Mouse (Mus musculus): Measurements from ENCODE around the gene Dhrs2.
A peak's percentile ranks its signal among the peaks of the same experiment; 100 is the strongest.

Gene Dhrs2

GRCm38 (mm10) chr14:55255443-55255842 lies 33.6 kb downstream of the Dhrs2 start:
- no peak for DNase-seq

DNA sequence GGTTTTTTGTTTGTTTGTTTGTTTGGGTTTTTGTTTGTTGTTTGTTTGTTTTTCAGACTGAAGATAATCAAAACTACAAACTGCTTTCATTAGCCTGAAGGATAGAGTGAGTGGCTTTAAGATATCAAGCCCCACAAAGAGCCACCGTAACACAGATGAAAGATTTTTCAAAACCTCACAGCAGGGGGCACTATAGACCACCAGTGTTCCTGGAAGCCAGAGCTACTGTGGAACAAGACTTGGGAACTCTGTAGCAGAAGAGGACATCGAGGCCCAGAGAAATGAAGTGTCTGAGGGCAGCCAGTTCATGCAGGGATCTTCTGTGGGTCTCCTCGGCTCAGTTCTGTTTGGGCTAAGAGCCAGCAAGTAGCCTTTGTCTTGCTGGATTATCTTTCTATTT lies 49.4 kb downstream of the Dhrs2 start:
- peak; percentile 29 to 38 for DNase-seq

- DNase-seq: no peak
These were observed 51.2 kb downstream of the Dhrs2 start for GRCm38 (mm10) chr14:55273023-55273422.

DNA sequence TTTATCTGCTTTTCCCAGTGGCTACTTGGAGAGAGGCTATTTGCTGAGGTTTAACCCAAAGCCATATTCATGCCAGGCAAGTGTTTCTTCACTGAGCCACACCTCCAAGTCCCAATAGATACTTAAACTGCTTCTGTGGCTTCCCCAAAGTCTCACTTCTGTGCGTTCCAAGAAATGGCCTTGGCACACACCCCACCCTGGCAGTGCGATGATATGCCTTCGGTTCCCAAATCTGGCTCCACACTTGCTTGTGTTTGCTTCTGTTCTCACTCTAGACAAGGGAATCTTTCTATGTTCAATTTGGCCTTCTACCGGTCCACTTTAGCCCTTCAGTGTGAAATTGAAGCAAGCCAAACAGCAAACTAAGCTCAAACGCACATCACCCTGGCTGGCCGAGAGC lies 53.0 kb downstream of the Dhrs2 start:
- DNase-seq: no peak

GRCm38 (mm10) chr14:55279322-55280069 lies 57.7 kb downstream of the Dhrs2 start:
- no peak for DNase-seq
